Mouse (Mus musculus): ENCODE results near the gene Gm28047. TPM values are rescaled to one million over a fixed set of nuclear protein-coding genes. Genes with fewer than 3 reads are reported as not detected.
A peak's percentile ranks its signal among the peaks of the same experiment; 100 is the strongest.

Gm28047 gene
- polyA plus RNA-seq, 1 experiment from 2014 or later, result not detected

- Histone ChIP-seq H3K36me3 (ENCODE audit: insufficient read depth) (peaks cover 79% of the 10 kb centered on the region), H3K4me2 (no peak within 1 kb of the TSS), H3K4me1 (ENCODE audit: insufficient read depth) (no peaks in the 10 kb centered on the region), H3K27ac (ENCODE audit: low read depth) (no peak within 1 kb of the TSS), H3K9ac (no peak within 1 kb of the TSS), H3K27me3 (ENCODE audit: insufficient read depth, low read length) (no peaks in the 10 kb centered on the region), H3K9me3 (ENCODE audit: low read depth, low read length) (no peaks in the 10 kb centered on the region), H3K4me3 (ENCODE audit: low read depth, low read length) (no peak within 1 kb of the TSS)
- DNase-seq, result peak; percentile 93
- ATAC-seq (ENCODE audit: insufficient read depth), result 0 out of 2 replicates have a peak, but pooled peaks have one; percentile 44
- peak; percentile 95 for TF ChIP-seq CTCF (IDR thresholded peaks at IDR 0.05; ENCODE audit: low read depth)
- 2% methylated on average over 3 of the region's 3 CpGs for WGBS
Measured at GRCm38 (mm10) chr15:102524892-102525485, 99.9 kb downstream of the Gm28047 start, which contains the start of gene Npff. Gene Npff (minus strand): TSS chr15:102524942.

GRCm38 (mm10) chr15:102521480-102521879 is 103.4 kb downstream of the Gm28047 start:
- H3K9ac ChIP-seq, result no peak overlapping the region
- H3K4me1 ChIP-seq (ENCODE audit: insufficient read depth), result 0 out of 2 replicates have a peak, but pooled peaks cover 4% of the 10 kb centered on the region
- no peak overlapping the region for H3K4me3 ChIP-seq (ENCODE audit: low read depth, low read length)
- ATAC-seq (ENCODE audit: insufficient read depth) (no peak), DNase-seq (no peak)
- no peak overlapping the region for H3K27ac ChIP-seq (ENCODE audit: low read depth)
- H3K27me3 ChIP-seq (ENCODE audit: insufficient read depth, low read length), result no peaks in the 10 kb centered on the region
- H3K36me3 ChIP-seq (ENCODE audit: insufficient read depth), result peaks cover 52% of the 10 kb centered on the region
- no peaks in the 10 kb centered on the region for H3K9me3 ChIP-seq (ENCODE audit: low read depth, low read length)
- H3K4me2 ChIP-seq, result no peak overlapping the region
- TF ChIP-seq CTCF (IDR thresholded peaks at IDR 0.05; ENCODE audit: low read depth), result no peak
- 75% methylated on average over 4 of the region's 4 CpGs for WGBS

DNA sequence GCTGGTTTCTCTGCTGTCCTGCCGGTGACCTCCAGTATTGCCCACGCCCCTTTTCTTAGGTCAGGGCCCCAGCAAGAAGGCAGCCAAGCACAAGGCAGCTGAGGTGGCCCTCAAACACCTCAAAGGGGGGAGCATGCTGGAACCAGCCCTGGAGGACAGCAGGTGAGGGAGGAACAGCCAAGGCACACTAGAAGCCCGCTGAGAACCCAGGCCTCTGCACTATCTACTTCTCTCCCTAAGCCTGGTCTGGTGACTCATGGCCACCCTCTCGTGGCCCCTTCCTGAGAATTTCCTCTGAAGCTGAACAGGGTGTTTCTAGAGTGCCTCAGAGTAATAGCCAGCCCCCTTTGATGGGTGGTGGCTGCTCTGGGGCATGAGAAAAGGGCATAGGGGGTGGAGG is 104.5 kb downstream of the Gm28047 start:
- Histone ChIP-seq H3K4me3 (ENCODE audit: low read depth, low read length) (no peak overlapping the region), H3K4me2 (no peak overlapping the region; the same call in 1 of the 2 replicates), H3K9ac (no peak overlapping the region), H3K36me3 (ENCODE audit: insufficient read depth) (peaks cover 45% of the 10 kb centered on the region), H3K4me1 (ENCODE audit: insufficient read depth) (peaks cover 9% of the 10 kb centered on the region), H3K27ac (ENCODE audit: low read depth) (no peak overlapping the region), H3K27me3 (ENCODE audit: insufficient read depth, low read length) (no peaks in the 10 kb centered on the region), H3K9me3 (ENCODE audit: low read depth, low read length) (no peaks in the 10 kb centered on the region)
- no peak for DNase-seq
- no peak for TF ChIP-seq CTCF (IDR thresholded peaks at IDR 0.05; ENCODE audit: low read depth)
- no peak for ATAC-seq (ENCODE audit: insufficient read depth)
- 69% methylated on average over 4 of the region's 4 CpGs for WGBS

- Histone ChIP-seq H3K4me1 (ENCODE audit: insufficient read depth) (peaks cover 10% of the 10 kb centered on the region), H3K9me3 (ENCODE audit: low read depth, low read length) (no peaks in the 10 kb centered on the region), H3K4me3 (ENCODE audit: low read depth, low read length) (peak overlapping the region; percentile 67), H3K4me2 (peak overlapping the region; percentile 91), H3K27me3 (ENCODE audit: insufficient read depth, low read length) (no peaks in the 10 kb centered on the region), H3K27ac (ENCODE audit: low read depth) (peak overlapping the region; percentile 99), H3K36me3 (ENCODE audit: insufficient read depth) (peaks cover 39% of the 10 kb centered on the region), H3K9ac (peak overlapping the region; percentile 74)
- 49% methylated on average over 17 of the region's 17 CpGs for WGBS
- no peak for TF ChIP-seq CTCF (IDR thresholded peaks at IDR 0.05; ENCODE audit: low read depth)
- ATAC-seq (ENCODE audit: insufficient read depth), result no peak
- DNase-seq, result no peak
Measured at GRCm38 (mm10) chr15:102519211-102520141, 105.4 kb downstream of the Gm28047 start.

DNA sequence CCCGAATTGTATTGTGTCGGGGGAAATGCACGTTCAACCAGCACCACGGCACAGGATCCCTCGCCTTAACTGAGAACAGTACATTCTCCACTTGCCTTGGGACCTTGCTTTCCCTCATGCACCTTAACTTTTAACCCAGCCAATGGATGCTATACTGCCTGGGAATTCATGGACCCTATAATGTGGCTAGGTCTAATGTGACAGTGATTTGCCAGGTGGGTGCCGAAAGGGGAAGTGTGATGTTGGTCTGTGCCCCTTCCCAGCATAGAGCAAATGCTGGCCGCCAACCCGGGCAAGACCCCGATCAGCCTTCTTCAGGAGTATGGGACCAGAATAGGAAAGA is 106.0 kb downstream of the Gm28047 start:
- Histone ChIP-seq H3K9me3 (ENCODE audit: low read depth, low read length) (no peaks in the 10 kb centered on the region), H3K27me3 (ENCODE audit: insufficient read depth, low read length) (no peaks in the 10 kb centered on the region), H3K9ac (peak overlapping the region; percentile 74), H3K4me3 (ENCODE audit: low read depth, low read length) (peak overlapping the region; percentile 67), H3K36me3 (ENCODE audit: insufficient read depth) (peaks cover 33% of the 10 kb centered on the region), H3K27ac (ENCODE audit: low read depth) (peak overlapping the region; percentile 99), H3K4me2 (peak overlapping the region; percentile 91), H3K4me1 (ENCODE audit: insufficient read depth) (peaks cover 10% of the 10 kb centered on the region)
- DNase-seq, result no peak
- WGBS, result 8% methylated on average over 9 of the region's 9 CpGs
- TF ChIP-seq CTCF (IDR thresholded peaks at IDR 0.05; ENCODE audit: low read depth), result no peak
- ATAC-seq (ENCODE audit: insufficient read depth), result no peak; the same call in 1 of the 2 replicates

GRCm38 (mm10) chr15:102517976-102518858 is 106.7 kb downstream of the Gm28047 start, which contains the start of gene Tarbp2:
Gene Tarbp2 (plus strand): TSS chr15:102518192.
- peaks cover 31% of the 10 kb centered on the region for H3K36me3 ChIP-seq (ENCODE audit: insufficient read depth)
- under 1% methylated on average over 59 of the region's 60 CpGs for WGBS
- H3K27me3 ChIP-seq (ENCODE audit: insufficient read depth, low read length), result no peaks in the 10 kb centered on the region
- peaks cover 10% of the 10 kb centered on the region for H3K4me1 ChIP-seq (ENCODE audit: insufficient read depth)
- no peak for TF ChIP-seq CTCF (IDR thresholded peaks at IDR 0.05; ENCODE audit: low read depth)
- peak within 1 kb of the TSS; percentile 99 for H3K27ac ChIP-seq (ENCODE audit: low read depth)
- DNase-seq (peak; percentile 100), ATAC-seq (ENCODE audit: insufficient read depth) (peak; percentile 90)
- H3K4me2 ChIP-seq, result peak within 1 kb of the TSS; percentile 91
- H3K4me3 ChIP-seq (ENCODE audit: low read depth, low read length), result peak within 1 kb of the TSS; percentile 67
- peak within 1 kb of the TSS; percentile 74 for H3K9ac ChIP-seq
- H3K9me3 ChIP-seq (ENCODE audit: low read depth, low read length), result no peaks in the 10 kb centered on the region

Data from lung, embryonic 14.5 days (tissue).